Mouse (Mus musculus) cortical plate, adult 2 months (tissue): ENCODE measurements around the gene Ttc21a.

ENCODE experiments used
- CTCF ChIP-seq: fragments of 200-500 bp; IDR thresholded peaks from 2 replicates; pipeline ENCODE4 v1.5.1; 2011; ENCODE audit warnings: mild to moderate bottlenecking, control low read depth, low read length; ENCODE audit not compliant: insufficient read depth; ENCODE audit errors: extremely low read depth
- POLR2A ChIP-seq: fragments of 200-500 bp; IDR thresholded peaks from 2 replicates; pipeline ENCODE4 v1.6.1; 2011; ENCODE audit warnings: mild to moderate bottlenecking, low read length, control low read depth; ENCODE audit not compliant: insufficient read depth; ENCODE audit errors: extremely low read depth

DNA sequence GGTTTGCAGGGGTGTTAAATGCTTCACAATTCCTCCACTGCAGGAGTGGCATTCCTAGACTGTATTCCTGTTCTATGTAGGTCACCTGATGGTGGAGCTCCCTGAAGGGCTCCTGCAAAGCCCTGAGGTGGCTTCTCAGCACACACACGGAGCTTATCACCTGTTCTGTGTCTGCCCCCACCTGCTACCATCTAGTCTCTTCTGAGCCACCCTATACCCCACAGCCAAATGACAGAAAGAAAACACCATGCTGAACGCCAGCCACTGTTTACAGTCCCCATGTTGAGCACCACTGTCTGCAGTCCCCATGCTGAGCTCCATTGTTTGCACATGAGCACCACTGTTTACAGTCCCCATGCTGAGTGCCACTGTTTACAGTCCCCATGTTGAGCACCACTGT lies 42.3 kb downstream of the Ttc21a start:
- TF ChIP-seq POLR2A (no peak), CTCF (no peak)
